Mouse (Mus musculus): ENCODE data around the gene Slc5a8. TPM values are rescaled to one million over a fixed set of nuclear protein-coding genes. Genes with fewer than 3 reads are reported as not detected.

Slc5a8 gene
- polyA plus RNA-seq (2012; rRNA removed): 0.10 and 0.18 TPM in 2 replicates

- no peaks in the 10 kb centered on the region; the same call in 1 of the 2 replicates for H3K27me3 ChIP-seq (ENCODE audit: control insufficient read depth, insufficient read depth, low read length)
- 6% methylated on average over 31 of the region's 31 CpGs for WGBS
- no peaks in the 10 kb centered on the region for H3K4me1 ChIP-seq (ENCODE audit: control insufficient read depth, insufficient read depth, low read length)
- no peak within 1 kb of the TSS for H3K27ac ChIP-seq (ENCODE audit: insufficient read depth, low read length)
- no peak within 1 kb of the TSS for H3K4me3 ChIP-seq (replicated peaks; ENCODE audit: insufficient read depth, low read depth, low read length)
- no peak for DNase-seq
- TF ChIP-seq CTCF (IDR thresholded peaks at IDR 0.05; ENCODE audit: borderline replicate concordance, insufficient read depth, low read depth, low read length): no peak
- TF ChIP-seq POLR2A (IDR thresholded peaks at IDR 0.05; ENCODE audit: borderline replicate concordance, insufficient read depth, low read length): no peak
Observed at GRCm38 (mm10) chr10:88885632-88886090, at the start of gene Slc5a8. Slc5a8 (plus strand) TSS chr10:88885992.

GRCm38 (mm10) chr10:88848876-88849476, 36.8 kb upstream of the Slc5a8 start:
- no peak for DNase-seq
- whole genome bisulfite sequencing: 84% methylated on average over 7 of the region's 7 CpGs
- H3K4me1 ChIP-seq (ENCODE audit: control insufficient read depth, insufficient read depth, low read length): no peaks in the 10 kb centered on the region
- no peak for TF ChIP-seq CTCF (IDR thresholded peaks at IDR 0.05; ENCODE audit: borderline replicate concordance, insufficient read depth, low read depth, low read length)
- no peaks in the 10 kb centered on the region for H3K27me3 ChIP-seq (ENCODE audit: control insufficient read depth, insufficient read depth, low read length)
- H3K4me3 ChIP-seq (replicated peaks; ENCODE audit: insufficient read depth, low read depth, low read length): no peak overlapping the region
- H3K27ac ChIP-seq (ENCODE audit: insufficient read depth, low read length): no peak overlapping the region

- Histone ChIP-seq H3K27ac (ENCODE audit: insufficient read depth, low read length) (no peak overlapping the region), H3K4me1 (ENCODE audit: control insufficient read depth, insufficient read depth, low read length) (no peaks in the 10 kb centered on the region), H3K27me3 (ENCODE audit: control insufficient read depth, insufficient read depth, low read length) (no peaks in the 10 kb centered on the region), H3K4me3 (replicated peaks; ENCODE audit: insufficient read depth, low read depth, low read length) (no peak overlapping the region)
- 86% methylated on average over 4 of the region's 4 CpGs for WGBS
- no peak for DNase-seq
- TF ChIP-seq CTCF (IDR thresholded peaks at IDR 0.05; ENCODE audit: borderline replicate concordance, insufficient read depth, low read depth, low read length) (no peak), POLR2A (IDR thresholded peaks at IDR 0.05; ENCODE audit: borderline replicate concordance, insufficient read depth, low read length) (no peak)
Observed at GRCm38 (mm10) chr10:88849976-88850375, 35.8 kb upstream of the Slc5a8 start.

GRCm38 (mm10) chr10:88853326-88853725, 32.5 kb upstream of the Slc5a8 start:
- no peak for TF ChIP-seq POLR2A (IDR thresholded peaks at IDR 0.05; ENCODE audit: borderline replicate concordance, insufficient read depth, low read length)
- TF ChIP-seq CTCF (IDR thresholded peaks at IDR 0.05; ENCODE audit: borderline replicate concordance, insufficient read depth, low read depth, low read length): no peak
- no peak overlapping the region for H3K27ac ChIP-seq (ENCODE audit: insufficient read depth, low read length)
- 83% methylated on average over 7 of the region's 7 CpGs for WGBS

GRCm38 (mm10) chr10:88860911-88861310, 24.9 kb upstream of the Slc5a8 start:
- TF ChIP-seq CTCF (IDR thresholded peaks at IDR 0.05; ENCODE audit: borderline replicate concordance, insufficient read depth, low read depth, low read length) (no peak), POLR2A (IDR thresholded peaks at IDR 0.05; ENCODE audit: borderline replicate concordance, insufficient read depth, low read length) (no peak)
- Histone ChIP-seq H3K4me3 (replicated peaks; ENCODE audit: insufficient read depth, low read depth, low read length) (no peak overlapping the region), H3K27me3 (ENCODE audit: control insufficient read depth, insufficient read depth, low read length) (no peaks in the 10 kb centered on the region; the same call in 1 of the 2 replicates), H3K27ac (ENCODE audit: insufficient read depth, low read length) (no peak overlapping the region), H3K4me1 (ENCODE audit: control insufficient read depth, insufficient read depth, low read length) (no peaks in the 10 kb centered on the region)
- 74% methylated on average over 3 of the region's 3 CpGs for WGBS
- no peak for DNase-seq

More at GRCm38 (mm10) chr10:88853326-88853725, 32.5 kb upstream of the Slc5a8 start:
- H3K27me3 ChIP-seq (ENCODE audit: control insufficient read depth, insufficient read depth, low read length): no peaks in the 10 kb centered on the region
- H3K4me1 ChIP-seq (ENCODE audit: control insufficient read depth, insufficient read depth, low read length): no peaks in the 10 kb centered on the region
- H3K4me3 ChIP-seq (replicated peaks; ENCODE audit: insufficient read depth, low read depth, low read length): no peak overlapping the region
- no peak for DNase-seq

- H3K27ac ChIP-seq (ENCODE audit: insufficient read depth, low read length): no peak overlapping the region
- TF ChIP-seq POLR2A (IDR thresholded peaks at IDR 0.05; ENCODE audit: borderline replicate concordance, insufficient read depth, low read length) (no peak), CTCF (IDR thresholded peaks at IDR 0.05; ENCODE audit: borderline replicate concordance, insufficient read depth, low read depth, low read length) (no peak)
- H3K4me3 ChIP-seq (replicated peaks; ENCODE audit: insufficient read depth, low read depth, low read length): no peak overlapping the region
- no peaks in the 10 kb centered on the region; the same call in 1 of the 2 replicates for H3K27me3 ChIP-seq (ENCODE audit: control insufficient read depth, insufficient read depth, low read length)
- H3K4me1 ChIP-seq (ENCODE audit: control insufficient read depth, insufficient read depth, low read length): no peaks in the 10 kb centered on the region
- DNase-seq: no peak
Observed at GRCm38 (mm10) chr10:88861416-88861815, 24.4 kb upstream of the Slc5a8 start.

GRCm38 (mm10) chr10:88862293-88862692, 23.5 kb upstream of the Slc5a8 start:
- no peak for DNase-seq
- Histone ChIP-seq H3K4me3 (replicated peaks; ENCODE audit: insufficient read depth, low read depth, low read length) (no peak overlapping the region), H3K4me1 (ENCODE audit: control insufficient read depth, insufficient read depth, low read length) (no peaks in the 10 kb centered on the region), H3K27ac (ENCODE audit: insufficient read depth, low read length) (no peak overlapping the region), H3K27me3 (ENCODE audit: control insufficient read depth, insufficient read depth, low read length) (no peaks in the 10 kb centered on the region; the same call in 1 of the 2 replicates)
- TF ChIP-seq POLR2A (IDR thresholded peaks at IDR 0.05; ENCODE audit: borderline replicate concordance, insufficient read depth, low read length): no peak
- TF ChIP-seq CTCF (IDR thresholded peaks at IDR 0.05; ENCODE audit: borderline replicate concordance, insufficient read depth, low read depth, low read length): no peak
- 92% methylated on average over 5 of the region's 5 CpGs for WGBS

- TF ChIP-seq POLR2A (IDR thresholded peaks at IDR 0.05; ENCODE audit: borderline replicate concordance, insufficient read depth, low read length) (no peak), CTCF (IDR thresholded peaks at IDR 0.05; ENCODE audit: borderline replicate concordance, insufficient read depth, low read depth, low read length) (no peak)
- Histone ChIP-seq H3K4me3 (replicated peaks; ENCODE audit: insufficient read depth, low read depth, low read length) (no peak overlapping the region), H3K27ac (ENCODE audit: insufficient read depth, low read length) (no peak overlapping the region), H3K4me1 (ENCODE audit: control insufficient read depth, insufficient read depth, low read length) (no peaks in the 10 kb centered on the region), H3K27me3 (ENCODE audit: control insufficient read depth, insufficient read depth, low read length) (no peaks in the 10 kb centered on the region; the same call in 1 of the 2 replicates)
- 57% methylated on average over 2 of the region's 2 CpGs for WGBS
- DNase-seq: no peak
Observed at GRCm38 (mm10) chr10:88866017-88866416, 19.8 kb upstream of the Slc5a8 start.
